Mouse (Mus musculus): ENCODE data around the gene Tenm3. TPM values are rescaled to one million over a fixed set of nuclear protein-coding genes. Genes with fewer than 3 reads are reported as not detected.

The Tenm3 gene
- polyA plus RNA-seq, 1 experiment from 2014 or later = 23.4 TPM

DNA sequence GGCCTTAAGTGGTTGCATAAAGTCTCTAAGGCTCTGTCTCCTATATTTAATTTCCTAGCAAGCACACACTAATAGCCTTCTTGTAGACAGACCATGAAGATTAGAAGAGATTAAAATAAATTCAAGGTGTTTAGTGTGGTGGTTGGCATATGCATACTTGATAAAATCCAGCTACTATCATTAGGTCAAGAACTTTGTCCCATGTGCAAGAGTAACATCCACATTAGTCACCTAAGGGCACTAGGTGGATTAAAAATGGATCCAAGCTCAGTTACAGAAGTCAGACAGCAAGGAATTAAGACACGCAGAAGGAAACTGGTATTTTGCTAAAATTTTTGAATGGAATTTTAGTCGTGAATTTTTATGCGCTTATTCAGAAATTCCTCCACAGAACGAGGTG is 155.0 kb downstream of the Tenm3 start:
- Histone ChIP-seq H3K4me3 (no peak overlapping the region), H3K4me1 (0 out of 2 replicates have a peak, but pooled peaks cover 4% of the 10 kb centered on the region), H3K27ac (replicated peaks) (no peak overlapping the region), H3K4me2 (replicated peaks) (no peak overlapping the region), H3K9me3 (no peaks in the 10 kb centered on the region), H3K27me3 (no peaks in the 10 kb centered on the region), H3K36me3 (no peaks in the 10 kb centered on the region), H3K9ac (replicated peaks) (no peak overlapping the region)
- ATAC-seq (replicated peaks) = no peak
- 87% methylated on average over 4 of the region's 4 CpGs for WGBS

DNA sequence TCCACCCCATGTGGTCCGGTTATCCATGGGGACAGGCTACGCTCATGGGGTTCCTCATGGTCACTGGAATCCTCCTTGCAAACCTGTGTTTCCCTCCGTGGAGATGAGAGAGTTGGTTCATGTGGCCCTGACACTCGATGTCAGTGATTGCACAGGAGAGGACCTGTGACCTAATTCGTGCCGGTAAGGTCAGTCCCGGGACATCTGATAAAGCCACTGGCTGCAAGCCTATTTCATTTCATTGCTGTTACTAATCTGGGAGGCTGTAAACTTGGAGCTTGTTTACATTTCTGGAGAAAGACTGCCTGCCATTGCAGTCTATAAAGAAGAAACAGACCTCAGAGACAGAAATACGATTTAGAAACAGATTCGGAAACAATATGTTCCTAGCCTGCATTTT is 155.6 kb downstream of the Tenm3 start:
- Histone ChIP-seq H3K4me2 (replicated peaks) (no peak overlapping the region), H3K4me1 (0 out of 2 replicates have a peak, but pooled peaks cover 4% of the 10 kb centered on the region), H3K27ac (replicated peaks) (no peak overlapping the region), H3K9me3 (no peaks in the 10 kb centered on the region), H3K36me3 (no peaks in the 10 kb centered on the region), H3K9ac (replicated peaks) (no peak overlapping the region), H3K4me3 (no peak overlapping the region), H3K27me3 (no peaks in the 10 kb centered on the region)
- WGBS = 89% methylated on average over 9 of the region's 9 CpGs
- ATAC-seq (replicated peaks) = no peak

DNA sequence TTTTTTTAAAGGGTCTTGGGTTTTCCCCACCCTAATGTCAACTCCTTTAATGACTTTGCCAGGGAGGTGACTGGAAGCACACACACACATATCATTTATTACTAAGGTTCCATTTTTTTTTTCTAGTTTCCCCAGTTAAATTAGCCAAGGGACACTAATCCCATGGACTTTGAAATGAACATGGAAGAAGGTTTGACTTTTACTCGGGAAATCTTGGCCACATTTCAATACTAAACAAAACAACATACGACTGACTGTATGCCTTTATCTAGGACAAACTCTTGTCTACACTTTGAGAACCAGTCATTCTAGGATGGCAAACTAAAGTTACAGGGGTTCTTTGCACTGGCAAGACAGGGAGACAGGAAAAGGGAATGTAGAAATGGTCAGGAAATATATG is 170.3 kb downstream of the Tenm3 start:
- H3K27ac ChIP-seq (replicated peaks) = no peak overlapping the region
- WGBS = 74% methylated on average over 2 of the region's 2 CpGs
- H3K36me3 ChIP-seq = no peaks in the 10 kb centered on the region
- H3K4me1 ChIP-seq = peaks cover 8% of the 10 kb centered on the region; the same call in 1 of the 2 replicates
- no peaks in the 10 kb centered on the region for H3K9me3 ChIP-seq
- no peak overlapping the region for H3K9ac ChIP-seq (replicated peaks)
- no peaks in the 10 kb centered on the region for H3K27me3 ChIP-seq
- H3K4me3 ChIP-seq = no peak overlapping the region
- no peak for ATAC-seq (replicated peaks)
- no peak overlapping the region for H3K4me2 ChIP-seq (replicated peaks)

DNA sequence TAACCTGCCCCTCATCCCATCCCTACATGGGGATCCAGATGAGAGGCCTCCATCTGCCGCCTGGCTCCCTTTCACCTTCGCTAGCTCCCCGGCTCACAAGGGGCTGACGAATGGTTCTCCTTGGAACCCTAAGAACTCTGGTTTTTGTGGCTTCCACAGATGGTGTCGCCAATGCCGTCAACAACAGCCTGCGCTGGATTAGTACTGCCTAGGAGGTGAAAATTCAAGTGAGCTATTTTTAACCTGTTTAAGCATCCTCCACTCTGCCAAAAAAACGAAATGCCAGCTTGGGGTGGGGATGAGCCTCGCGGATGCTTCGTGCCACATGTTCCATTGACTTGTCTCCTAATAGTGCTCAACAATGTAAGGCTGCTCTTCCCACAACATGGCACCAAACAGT is 171.3 kb downstream of the Tenm3 start:
- peaks cover 8% of the 10 kb centered on the region; the same call in 1 of the 2 replicates for H3K4me1 ChIP-seq
- no peaks in the 10 kb centered on the region for H3K9me3 ChIP-seq
- no peak overlapping the region for H3K4me2 ChIP-seq (replicated peaks)
- H3K36me3 ChIP-seq = no peaks in the 10 kb centered on the region
- no peak overlapping the region for H3K4me3 ChIP-seq
- 86% methylated on average over 11 of the region's 11 CpGs for WGBS
- no peak overlapping the region for H3K27ac ChIP-seq (replicated peaks)
- no peak for ATAC-seq (replicated peaks)
- H3K27me3 ChIP-seq = no peaks in the 10 kb centered on the region
- no peak overlapping the region for H3K9ac ChIP-seq (replicated peaks)

DNA sequence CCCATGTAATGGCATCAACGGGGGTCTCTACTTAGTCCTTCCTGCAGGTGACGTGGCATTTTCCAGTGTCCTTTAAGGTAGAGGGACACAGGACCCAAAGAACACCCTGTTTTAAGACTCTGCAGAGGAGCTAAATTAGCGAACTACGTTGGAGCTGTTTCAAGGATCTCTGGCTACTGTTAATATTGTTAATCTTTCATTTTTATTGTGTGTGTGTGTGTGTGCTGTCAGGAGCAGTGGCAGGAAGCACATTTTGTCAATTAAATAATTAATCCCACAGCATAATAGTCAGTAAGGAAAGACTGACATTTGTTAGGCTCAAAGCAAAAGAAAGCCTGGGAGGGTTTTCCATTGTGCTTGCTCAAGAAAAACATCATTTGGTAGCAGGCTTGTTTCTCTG is 172.4 kb downstream of the Tenm3 start:
- no peak overlapping the region for H3K27ac ChIP-seq (replicated peaks)
- 23% methylated on average over 4 of the region's 4 CpGs for WGBS
- H3K9me3 ChIP-seq = no peaks in the 10 kb centered on the region
- H3K4me2 ChIP-seq (replicated peaks) = no peak overlapping the region
- no peaks in the 10 kb centered on the region for H3K36me3 ChIP-seq
- no peak overlapping the region for H3K4me3 ChIP-seq
- peaks cover 8% of the 10 kb centered on the region; the same call in 1 of the 2 replicates for H3K4me1 ChIP-seq
- H3K27me3 ChIP-seq = no peaks in the 10 kb centered on the region
- ATAC-seq (replicated peaks) = no peak
- H3K9ac ChIP-seq (replicated peaks) = no peak overlapping the region

DNA sequence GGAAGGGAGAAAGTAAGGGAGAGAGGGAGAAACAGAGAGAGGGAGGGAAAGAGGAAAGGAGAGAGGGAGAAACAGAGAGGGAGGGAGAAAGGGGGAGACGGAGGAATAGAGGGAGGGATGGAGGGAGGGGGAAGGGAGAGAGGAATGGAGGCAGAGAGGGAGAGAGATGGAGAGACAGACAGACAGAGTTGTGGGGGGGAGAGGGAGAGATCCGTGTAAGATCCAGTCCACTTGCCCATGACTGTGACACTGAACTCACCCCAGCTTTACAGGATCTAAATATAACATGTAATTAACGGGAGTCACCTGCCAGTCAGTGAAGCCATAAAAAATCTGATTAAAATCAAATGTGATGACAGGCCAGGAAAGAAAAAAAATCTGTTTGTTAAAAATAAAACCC is 172.9 kb downstream of the Tenm3 start:
- H3K4me2 ChIP-seq (replicated peaks) = no peak overlapping the region
- no peak overlapping the region for H3K27ac ChIP-seq (replicated peaks)
- 40% methylated on average over 3 of the region's 3 CpGs for WGBS
- no peaks in the 10 kb centered on the region for H3K27me3 ChIP-seq
- no peaks in the 10 kb centered on the region for H3K36me3 ChIP-seq
- ATAC-seq (replicated peaks) = no peak
- H3K9ac ChIP-seq (replicated peaks) = no peak overlapping the region
- H3K4me1 ChIP-seq = peaks cover 8% of the 10 kb centered on the region; the same call in 1 of the 2 replicates
- no peaks in the 10 kb centered on the region for H3K9me3 ChIP-seq
- no peak overlapping the region for H3K4me3 ChIP-seq

DNA sequence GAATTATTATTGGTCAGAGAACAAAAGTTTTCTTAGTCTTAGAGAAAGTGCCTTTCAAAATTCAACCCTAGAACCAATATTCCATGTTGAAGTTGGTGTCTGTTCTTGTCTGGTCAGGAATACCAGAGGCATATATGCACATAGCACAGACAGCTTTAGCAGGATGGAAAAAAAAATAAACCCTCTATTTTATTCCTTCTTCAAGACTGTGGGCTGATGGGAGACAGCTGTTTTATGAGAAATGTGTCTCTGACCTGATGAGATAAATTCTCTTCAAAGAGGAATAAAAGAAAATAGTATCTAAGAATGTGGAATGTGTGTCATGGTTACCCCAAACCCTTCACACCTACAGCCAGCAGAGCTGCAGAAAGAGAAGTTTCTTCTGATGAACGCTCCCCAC is 173.4 kb downstream of the Tenm3 start:
- ATAC-seq (replicated peaks) = no peak
- H3K9ac ChIP-seq (replicated peaks) = no peak overlapping the region
- H3K4me1 ChIP-seq = peaks cover 10% of the 10 kb centered on the region
- H3K9me3 ChIP-seq = no peaks in the 10 kb centered on the region
- no peaks in the 10 kb centered on the region for H3K27me3 ChIP-seq
- H3K4me2 ChIP-seq (replicated peaks) = no peak overlapping the region
- no peak overlapping the region for H3K4me3 ChIP-seq
- H3K27ac ChIP-seq (replicated peaks) = no peak overlapping the region
- no peaks in the 10 kb centered on the region for H3K36me3 ChIP-seq
- WGBS = 76% methylated on average over 1 of the region's 1 CpGs

DNA sequence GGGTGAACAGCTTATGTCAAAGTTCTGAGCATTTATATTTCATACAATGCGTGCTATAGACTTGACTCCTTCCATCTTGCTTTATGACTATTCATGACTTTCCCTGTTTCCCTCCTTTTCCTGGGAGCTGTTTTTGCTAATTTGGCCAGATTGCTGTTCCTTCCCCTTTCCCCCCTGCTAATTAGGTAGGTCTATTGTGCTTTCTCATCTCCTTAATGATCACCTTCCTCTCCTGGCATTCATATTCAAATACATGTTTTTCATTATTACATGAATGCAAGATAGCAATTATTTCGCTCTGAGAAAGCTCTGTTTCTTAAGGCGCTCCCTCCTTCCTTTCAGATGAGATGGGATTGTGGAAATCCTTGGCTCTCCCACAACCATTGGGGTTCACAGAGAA is 178.6 kb downstream of the Tenm3 start:
- WGBS = 21% methylated on average over 3 of the region's 3 CpGs
- no peaks in the 10 kb centered on the region for H3K27me3 ChIP-seq
- no peaks in the 10 kb centered on the region for H3K9me3 ChIP-seq
- peak; percentile 73; the same call in 1 of the 2 replicates for ATAC-seq (replicated peaks)
- no peak overlapping the region for H3K27ac ChIP-seq (replicated peaks)
- no peak overlapping the region for H3K4me2 ChIP-seq (replicated peaks)
- H3K9ac ChIP-seq (replicated peaks) = no peak overlapping the region
- H3K4me3 ChIP-seq = no peak overlapping the region
- H3K4me1 ChIP-seq = peaks cover 9% of the 10 kb centered on the region
- H3K36me3 ChIP-seq = no peaks in the 10 kb centered on the region

DNA sequence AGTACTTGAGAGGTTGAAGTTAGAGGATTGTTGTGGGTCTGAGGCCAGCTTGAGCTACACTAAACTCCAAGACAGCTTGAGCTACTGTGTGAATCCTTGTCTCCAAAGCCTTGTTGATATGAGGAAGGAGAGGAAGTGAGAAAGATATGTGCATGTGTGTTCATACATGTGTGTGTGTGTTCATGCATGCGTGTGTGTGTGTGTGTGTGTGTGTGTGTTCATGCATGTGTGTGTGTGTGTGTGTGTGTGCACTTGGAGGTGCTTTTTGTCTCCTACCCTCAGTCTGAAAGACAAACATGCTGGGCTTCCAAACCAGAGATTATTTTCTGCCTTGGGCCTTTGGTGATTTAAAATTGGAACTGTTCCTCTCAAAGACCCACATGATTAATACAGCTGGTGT is 184.5 kb downstream of the Tenm3 start:
- Histone ChIP-seq H3K36me3 (no peaks in the 10 kb centered on the region), H3K4me2 (replicated peaks) (no peak overlapping the region), H3K4me3 (no peak overlapping the region), H3K27me3 (no peaks in the 10 kb centered on the region), H3K9me3 (no peaks in the 10 kb centered on the region), H3K27ac (replicated peaks) (no peak overlapping the region), H3K9ac (replicated peaks) (no peak overlapping the region), H3K4me1 (no peaks in the 10 kb centered on the region)
- 88% methylated on average over 1 of the region's 1 CpGs for WGBS
- no peak for ATAC-seq (replicated peaks)

DNA sequence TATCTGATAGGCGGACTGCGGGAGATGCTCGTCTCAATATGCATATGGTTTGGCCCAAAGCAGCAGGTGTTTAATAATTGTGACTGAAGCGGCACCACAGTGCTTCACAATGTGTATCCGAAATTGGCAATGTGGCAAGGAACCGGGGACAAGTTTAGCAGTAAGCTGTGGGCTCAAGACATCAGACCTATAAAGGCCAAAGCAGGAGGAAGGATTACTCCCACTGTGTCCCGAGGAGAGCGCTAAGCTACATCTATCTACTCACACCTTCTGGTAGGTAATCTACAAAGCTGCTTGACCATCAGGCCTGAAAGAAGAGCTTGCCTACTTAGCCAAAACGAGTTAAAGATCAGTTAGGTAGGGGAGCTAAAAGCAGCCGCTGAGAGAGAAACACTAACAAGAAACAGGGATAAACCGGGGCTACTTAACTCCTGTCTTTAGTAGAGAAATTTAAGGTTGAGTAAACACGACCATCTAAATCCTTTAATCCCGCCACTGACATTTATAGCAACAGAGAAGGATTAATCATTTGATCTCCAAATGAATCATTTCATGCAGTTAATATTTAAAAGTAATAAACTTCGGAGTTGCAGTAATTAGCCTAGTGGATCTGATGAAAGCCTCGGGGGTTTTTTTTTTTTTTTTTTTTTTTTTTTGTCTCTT is 188.2 kb downstream of the Tenm3 start:
- Histone ChIP-seq H3K9me3 (no peaks in the 10 kb centered on the region; the same call in 1 of the 2 replicates), H3K36me3 (no peaks in the 10 kb centered on the region), H3K9ac (replicated peaks) (no peak overlapping the region), H3K4me1 (no peaks in the 10 kb centered on the region), H3K4me2 (replicated peaks) (no peak overlapping the region), H3K27ac (replicated peaks) (no peak overlapping the region), H3K27me3 (no peaks in the 10 kb centered on the region), H3K4me3 (no peak overlapping the region)
- ATAC-seq (replicated peaks) = no peak
- 30% methylated on average over 15 of the region's 15 CpGs for WGBS

DNA sequence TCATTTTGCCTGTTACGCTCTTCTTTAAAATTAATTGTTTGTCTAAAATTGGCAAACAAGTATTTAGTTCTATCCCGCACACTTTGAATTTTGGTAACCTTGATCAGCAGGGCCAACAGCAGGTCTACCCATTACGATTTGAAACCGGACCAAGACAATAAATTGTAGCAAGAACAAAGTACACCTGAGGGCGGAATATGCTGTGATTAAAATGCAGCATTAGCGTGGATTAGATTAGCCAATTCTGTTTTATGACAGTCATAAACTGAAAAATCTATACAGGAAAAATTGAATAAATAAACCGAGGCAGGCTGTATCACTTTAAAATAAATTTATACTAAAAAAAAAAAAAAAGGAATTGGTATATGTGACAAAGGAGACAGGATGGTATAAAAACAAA is 193.9 kb downstream of the Tenm3 start:
- Histone ChIP-seq H3K27ac (replicated peaks) (no peak overlapping the region), H3K4me2 (replicated peaks) (no peak overlapping the region), H3K4me1 (no peaks in the 10 kb centered on the region), H3K4me3 (no peak overlapping the region), H3K27me3 (no peaks in the 10 kb centered on the region), H3K9me3 (no peaks in the 10 kb centered on the region; the same call in 1 of the 2 replicates), H3K36me3 (no peaks in the 10 kb centered on the region), H3K9ac (replicated peaks) (no peak overlapping the region)
- 95% methylated on average over 7 of the region's 7 CpGs for WGBS
- no peak for ATAC-seq (replicated peaks)

DNA sequence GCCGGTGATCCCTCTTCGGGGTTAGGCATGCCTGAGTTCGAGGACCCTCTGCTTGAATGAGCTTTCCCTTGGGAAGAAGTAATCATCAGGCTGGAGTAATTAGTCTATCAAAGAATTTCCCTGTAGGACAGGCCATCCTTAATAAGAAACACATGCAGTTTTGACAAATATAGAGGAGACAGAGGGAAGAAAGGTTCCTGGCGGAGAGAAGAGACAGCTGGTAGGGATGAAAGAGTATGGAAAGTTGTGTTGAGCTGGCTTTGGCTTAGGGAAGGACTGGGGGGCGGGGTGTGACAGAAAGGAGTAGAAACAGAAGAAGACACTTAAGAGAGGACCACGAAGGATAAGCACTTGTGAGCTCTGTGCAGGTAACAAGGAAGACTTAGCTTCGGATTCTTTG is 194.3 kb downstream of the Tenm3 start:
- no peak overlapping the region for H3K27ac ChIP-seq (replicated peaks)
- H3K27me3 ChIP-seq = no peaks in the 10 kb centered on the region
- no peaks in the 10 kb centered on the region; the same call in 1 of the 2 replicates for H3K9me3 ChIP-seq
- no peak for ATAC-seq (replicated peaks)
- no peak overlapping the region for H3K9ac ChIP-seq (replicated peaks)
- H3K36me3 ChIP-seq = no peaks in the 10 kb centered on the region
- no peaks in the 10 kb centered on the region for H3K4me1 ChIP-seq
- WGBS = 79% methylated on average over 7 of the region's 7 CpGs
- H3K4me3 ChIP-seq = no peak overlapping the region
- no peak overlapping the region for H3K4me2 ChIP-seq (replicated peaks)

DNA sequence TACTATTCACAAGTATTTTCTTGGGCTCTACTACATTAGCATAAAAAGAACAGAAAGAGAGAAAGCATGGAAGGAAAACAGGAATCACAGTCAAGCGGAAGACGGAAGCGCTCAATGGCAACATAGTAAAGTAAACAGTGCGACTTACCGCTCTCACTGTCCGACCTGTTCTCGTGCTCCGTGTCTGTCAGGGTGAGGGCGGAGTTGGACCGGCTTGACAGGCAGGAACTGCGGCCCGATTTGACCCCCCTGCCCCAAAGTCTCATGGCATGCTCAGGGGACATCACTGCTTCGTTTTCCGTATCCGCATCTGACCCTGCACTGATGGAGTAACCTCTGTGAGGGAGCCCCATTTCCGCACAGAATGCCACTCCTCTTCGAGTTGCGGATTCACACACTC is 197.6 kb downstream of the Tenm3 start:
- Histone ChIP-seq H3K4me2 (replicated peaks) (peak overlapping the region; percentile 43), H3K36me3 (no peaks in the 10 kb centered on the region), H3K9me3 (no peaks in the 10 kb centered on the region), H3K27me3 (no peaks in the 10 kb centered on the region), H3K4me1 (no peaks in the 10 kb centered on the region), H3K4me3 (peak overlapping the region; percentile 35), H3K9ac (replicated peaks) (peak overlapping the region; percentile 3; the same call in 1 of the 2 replicates), H3K27ac (replicated peaks) (no peak overlapping the region)
- 28% methylated on average over 18 of the region's 18 CpGs for WGBS
- ATAC-seq (replicated peaks) = peak; percentile 13; the same call in 1 of the 2 replicates
